Mouse (Mus musculus) midbrain, embryonic 13.5 days (tissue): ENCODE data around the gene Kif3a. TPM values are rescaled to one million over a fixed set of nuclear protein-coding genes. Genes with fewer than 3 reads are reported as not detected.

Experiments
- ATAC-seq: fragments of 200-750 bp; cut with Nextera tagmentation; 2 replicates; pipeline ENCODE4 v1.8.0; 2017; ENCODE audit warnings: mild to moderate bottlenecking, moderate TSS enrichment, moderate library complexity
- H3K27ac ChIP-seq: fragments of 300-500 bp; sonication (generic); 2 replicates; pipeline ENCODE4 v1.5.1; 2015; ENCODE audit warnings: inconsistent platforms, mild to moderate bottlenecking, moderate library complexity
- H3K27me3 ChIP-seq: fragments of 300-500 bp; sonication (generic); 2 replicates; pipeline ENCODE4 v1.6.1; 2015; ENCODE audit warnings: mild to moderate bottlenecking, inconsistent platforms
- H3K36me3 ChIP-seq: fragments of 300-500 bp; sonication (generic); 2 replicates; pipeline ENCODE4 v1.6.1; 2015; ENCODE audit warnings: mild to moderate bottlenecking, inconsistent platforms
- H3K4me1 ChIP-seq: fragments of 300-500 bp; sonication (generic); replicated peaks from 2 replicates; pipeline ENCODE4 v1.6.1; 2015; ENCODE audit warnings: inconsistent platforms
- H3K4me2 ChIP-seq: fragments of 300-500 bp; sonication (generic); replicated peaks from 2 replicates; pipeline ENCODE4 v1.6.1; 2015; ENCODE audit warnings: moderate library complexity, mild to moderate bottlenecking, inconsistent platforms
- H3K4me3 ChIP-seq: fragments of 300-500 bp; sonication (generic); replicated peaks from 2 replicates; pipeline ENCODE4 v1.5.1; 2015; ENCODE audit warnings: mild to moderate bottlenecking, inconsistent platforms
- H3K9ac ChIP-seq: fragments of 300-500 bp; sonication (generic); replicated peaks from 2 replicates; pipeline ENCODE4 v1.6.1; 2015; ENCODE audit warnings: mild to moderate bottlenecking, inconsistent platforms
- H3K9me3 ChIP-seq: fragments of 300-500 bp; sonication (generic); 2 replicates; pipeline ENCODE4 v1.6.1; 2016; ENCODE audit warnings: mild to moderate bottlenecking, inconsistent platforms
- WGBS: fragments of 180-500 bp; shearing (Covaris S2); methylation state at CpG from one replicate; pipeline ENCODE4 v1.1.7; 2015; 5-methylcytosine and 5-hydroxymethylcytosine counted together
- polyA plus RNA-seq: library from polyadenylated mRNA; unstranded; fragments of >200 nt; fragmentation: Nextera tagmentation; extraction: Ambion mirVana; gene quantifications from 2 replicates; pipeline ENCODE4 v1.2.1, GENCODE M21; 2015

Kif3a gene
- polyA plus RNA-seq, 1 experiment from 2014 or later: 232 TPM

DNA sequence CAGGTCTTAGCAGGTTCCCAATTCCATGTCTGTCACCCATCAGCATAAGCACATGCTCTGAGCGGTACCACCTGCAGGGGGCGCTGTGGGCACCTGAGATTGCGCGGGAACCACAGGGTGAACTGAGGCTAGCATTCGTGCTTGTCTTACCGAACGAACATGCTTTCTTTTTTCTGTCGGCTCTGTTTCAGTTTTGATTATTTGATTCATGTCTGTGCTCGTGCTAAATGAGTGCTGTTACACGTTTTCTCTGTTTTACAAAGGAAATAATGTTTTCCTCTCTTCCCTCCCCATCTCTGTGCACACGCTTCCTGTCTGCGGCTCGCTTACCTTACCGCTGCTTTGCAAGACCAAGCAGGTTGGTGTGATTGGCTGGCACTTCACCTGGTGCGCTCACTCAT, 23.2 kb downstream of the Kif3a start:
- WGBS: 46% methylated on average over 15 of the region's 15 CpGs

DNA sequence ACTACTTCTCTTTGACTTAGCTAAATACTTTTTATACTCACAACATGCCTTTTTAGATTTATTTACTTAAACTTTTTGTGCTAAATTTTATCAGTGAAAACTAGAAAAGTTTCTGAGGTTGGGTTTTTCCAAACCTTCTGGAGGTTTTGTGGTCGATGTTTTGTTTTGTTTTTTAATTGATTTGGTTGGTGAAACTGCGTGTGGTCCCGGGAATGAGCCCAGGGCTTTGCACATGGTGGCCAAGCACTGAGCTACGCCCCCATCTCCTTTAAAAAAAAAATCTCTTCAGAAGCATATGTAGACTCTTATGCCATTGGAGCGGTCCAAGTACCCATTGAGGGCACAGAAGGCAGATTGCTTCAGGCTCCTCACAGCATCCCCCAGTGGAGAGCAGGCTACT, 23.9 kb downstream of the Kif3a start:
- Histone ChIP-seq H3K4me3 (no peak overlapping the region), H3K4me1 (no peaks in the 10 kb centered on the region), H3K27me3 (no peaks in the 10 kb centered on the region), H3K27ac (no peak overlapping the region), H3K9ac (no peak overlapping the region), H3K4me2 (no peak overlapping the region), H3K36me3 (peaks cover 88% of the 10 kb centered on the region), H3K9me3 (no peaks in the 10 kb centered on the region)
- WGBS: 90% methylated on average over 5 of the region's 5 CpGs
- no peak for ATAC-seq

More for the DNA sequence above, 23.2 kb downstream of the Kif3a start:
- no peaks in the 10 kb centered on the region for H3K4me1 ChIP-seq
- no peak for ATAC-seq
- H3K9ac ChIP-seq: no peak overlapping the region
- H3K9me3 ChIP-seq: no peaks in the 10 kb centered on the region
- H3K27me3 ChIP-seq: no peaks in the 10 kb centered on the region
- no peak overlapping the region for H3K4me2 ChIP-seq
- peaks cover 90% of the 10 kb centered on the region for H3K36me3 ChIP-seq
- no peak overlapping the region for H3K4me3 ChIP-seq
- H3K27ac ChIP-seq: no peak overlapping the region

DNA sequence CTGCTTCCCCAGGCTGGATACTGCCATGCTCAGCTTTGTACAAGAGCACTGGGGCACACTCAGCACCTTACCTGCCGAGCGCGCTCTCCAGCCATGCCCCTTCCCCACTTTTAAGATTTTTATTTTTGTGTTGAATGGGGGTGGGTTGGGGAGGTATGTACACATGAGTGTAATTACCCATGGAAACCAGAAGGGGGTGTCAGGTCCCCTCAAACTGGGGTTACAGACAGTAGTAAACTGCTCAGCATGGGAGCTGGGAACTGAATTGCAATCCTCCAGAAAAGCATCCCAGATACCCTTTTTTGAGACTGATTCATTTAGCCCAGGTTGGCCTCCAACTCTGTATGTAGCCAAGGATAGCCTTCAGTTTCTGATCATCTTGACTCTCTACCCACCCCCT, 37.8 kb downstream of the Kif3a start:
- no peak for ATAC-seq

DNA sequence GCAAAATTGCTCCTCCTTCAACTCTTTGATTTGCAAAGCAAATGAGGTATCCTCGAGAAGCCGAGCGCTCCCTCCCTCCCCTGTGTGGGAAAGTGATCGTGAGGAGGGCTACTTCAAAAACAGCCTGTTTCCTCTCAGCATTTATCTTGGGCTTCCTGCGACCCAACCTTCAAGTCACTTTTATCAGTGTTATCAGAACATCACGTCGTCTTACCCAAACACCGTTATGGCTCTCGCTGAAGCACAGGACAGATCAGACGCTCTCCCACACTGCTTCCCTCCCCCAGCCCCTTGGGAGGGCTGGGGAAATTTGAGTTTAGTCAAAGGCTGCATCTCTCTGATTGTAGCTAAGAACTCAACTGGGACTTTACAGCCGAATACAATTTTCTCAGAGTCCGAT, 38.4 kb downstream of the Kif3a start:
- Histone ChIP-seq H3K27ac (no peak overlapping the region), H3K4me2 (peak overlapping the region; percentile 26; the same call in 1 of the 2 replicates), H3K4me3 (no peak overlapping the region), H3K27me3 (no peaks in the 10 kb centered on the region), H3K9me3 (no peaks in the 10 kb centered on the region), H3K4me1 (peaks cover 10% of the 10 kb centered on the region), H3K9ac (no peak overlapping the region), H3K36me3 (peaks cover 17% of the 10 kb centered on the region)
- no peak for ATAC-seq
- 5% methylated on average over 12 of the region's 12 CpGs for WGBS

More for the DNA sequence above, 37.8 kb downstream of the Kif3a start:
- Histone ChIP-seq H3K36me3 (peaks cover 23% of the 10 kb centered on the region), H3K4me3 (no peak overlapping the region), H3K9me3 (no peaks in the 10 kb centered on the region), H3K27me3 (no peaks in the 10 kb centered on the region), H3K4me2 (no peak overlapping the region), H3K9ac (no peak overlapping the region), H3K4me1 (peaks cover 10% of the 10 kb centered on the region), H3K27ac (no peak overlapping the region)
- WGBS: 94% methylated on average over 3 of the region's 3 CpGs

DNA sequence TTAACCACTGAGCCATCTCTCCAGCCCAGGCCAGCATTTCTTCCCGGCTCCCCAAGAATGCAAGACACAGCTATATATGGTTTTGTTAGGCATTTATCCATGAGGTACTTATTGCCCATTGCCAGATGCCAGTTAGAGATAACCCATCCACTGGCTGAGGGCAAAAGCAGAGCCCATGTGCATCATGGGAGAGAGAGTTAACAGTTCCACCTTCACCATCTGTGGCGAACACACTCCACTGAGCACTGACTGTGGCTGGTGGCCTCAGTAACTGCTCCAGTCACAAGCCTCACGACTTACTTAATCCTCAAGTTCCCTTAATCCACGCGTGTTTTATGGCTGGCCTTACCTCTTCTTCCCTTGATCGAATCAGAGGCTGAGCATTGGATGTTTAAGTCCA, 42.1 kb downstream of the Kif3a start:
- Histone ChIP-seq H3K9ac (no peak overlapping the region), H3K36me3 (0 out of 2 replicates have a peak, but pooled peaks cover 3% of the 10 kb centered on the region), H3K4me1 (peaks cover 10% of the 10 kb centered on the region), H3K27ac (no peak overlapping the region), H3K4me2 (no peak overlapping the region), H3K4me3 (no peak overlapping the region), H3K27me3 (no peaks in the 10 kb centered on the region), H3K9me3 (no peaks in the 10 kb centered on the region)
- no peak for ATAC-seq
- WGBS: 72% methylated on average over 6 of the region's 6 CpGs

DNA sequence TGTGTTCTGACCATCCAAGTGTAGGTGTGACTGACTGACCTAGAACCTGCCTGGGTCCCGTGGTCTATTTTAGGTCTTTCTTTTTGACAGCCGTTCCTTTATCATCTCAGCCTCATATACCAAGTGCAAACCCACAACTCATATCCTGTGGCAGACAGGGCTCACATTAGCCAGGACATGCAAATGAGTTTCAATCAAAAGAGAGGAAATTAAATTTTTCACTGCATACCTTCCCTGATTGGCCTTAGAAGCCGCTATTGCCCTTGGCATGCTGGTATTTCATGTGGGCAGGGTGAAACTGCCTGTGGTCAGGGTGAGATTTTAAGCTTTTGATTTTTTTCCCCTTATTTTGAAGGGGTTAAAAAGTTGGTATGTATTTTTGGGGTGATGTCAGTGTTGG, 42.5 kb downstream of the Kif3a start:
- no peaks in the 10 kb centered on the region for H3K36me3 ChIP-seq
- 90% methylated on average over 3 of the region's 3 CpGs for WGBS
- ATAC-seq: no peak
- no peak overlapping the region for H3K4me2 ChIP-seq
- no peak overlapping the region for H3K4me3 ChIP-seq
- no peak overlapping the region for H3K27ac ChIP-seq
- no peaks in the 10 kb centered on the region for H3K9me3 ChIP-seq
- H3K27me3 ChIP-seq: no peaks in the 10 kb centered on the region
- H3K4me1 ChIP-seq: peaks cover 10% of the 10 kb centered on the region
- H3K9ac ChIP-seq: no peak overlapping the region

DNA sequence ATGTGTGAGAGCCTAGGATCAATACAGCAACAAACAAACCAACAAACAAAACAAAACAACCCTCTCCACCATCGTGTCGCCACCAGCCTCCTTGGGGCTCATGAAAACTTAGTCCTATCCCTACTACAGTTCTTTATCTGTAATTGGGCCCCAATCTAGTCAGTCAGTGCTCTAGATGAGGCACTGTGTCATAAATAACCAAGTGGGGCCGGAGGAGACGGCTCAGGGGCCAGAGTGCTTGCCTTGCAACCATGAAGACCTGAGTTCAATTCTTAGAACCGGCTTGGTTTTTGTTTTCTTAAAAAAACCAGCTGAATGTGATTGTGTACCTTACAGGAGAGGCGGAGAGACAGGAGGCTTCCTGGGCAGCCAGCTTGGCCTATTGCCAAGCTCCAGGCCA, 48.0 kb downstream of the Kif3a start:
- ATAC-seq: no peak
- H3K4me3 ChIP-seq: no peak overlapping the region
- H3K4me1 ChIP-seq: no peaks in the 10 kb centered on the region
- H3K27ac ChIP-seq: no peak overlapping the region
- H3K36me3 ChIP-seq: no peaks in the 10 kb centered on the region
- H3K9me3 ChIP-seq: no peaks in the 10 kb centered on the region
- no peaks in the 10 kb centered on the region for H3K27me3 ChIP-seq
- no peak overlapping the region for H3K4me2 ChIP-seq
- WGBS: 83% methylated on average over 6 of the region's 6 CpGs
- no peak overlapping the region for H3K9ac ChIP-seq

DNA sequence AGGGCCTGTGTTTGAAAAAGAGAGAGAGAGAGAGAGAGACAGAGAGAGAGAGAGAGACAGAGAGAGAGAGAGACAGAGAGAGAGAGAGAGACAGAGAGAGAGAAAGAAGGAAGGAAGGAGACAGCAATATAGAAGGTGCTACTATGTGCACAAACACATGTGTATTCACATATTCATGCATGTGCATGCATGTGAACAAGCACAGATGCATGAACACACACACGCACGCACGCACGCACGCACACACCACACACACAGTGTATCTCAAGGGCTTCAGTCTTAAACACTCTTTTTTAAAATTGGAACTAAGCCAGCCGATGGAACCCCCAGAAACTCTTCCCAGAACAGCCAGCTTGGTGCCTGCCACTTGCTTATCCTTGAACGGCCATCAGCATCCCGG, 48.4 kb downstream of the Kif3a start:
- 96% methylated on average over 8 of the region's 8 CpGs for WGBS
- H3K9me3 ChIP-seq: no peaks in the 10 kb centered on the region

DNA sequence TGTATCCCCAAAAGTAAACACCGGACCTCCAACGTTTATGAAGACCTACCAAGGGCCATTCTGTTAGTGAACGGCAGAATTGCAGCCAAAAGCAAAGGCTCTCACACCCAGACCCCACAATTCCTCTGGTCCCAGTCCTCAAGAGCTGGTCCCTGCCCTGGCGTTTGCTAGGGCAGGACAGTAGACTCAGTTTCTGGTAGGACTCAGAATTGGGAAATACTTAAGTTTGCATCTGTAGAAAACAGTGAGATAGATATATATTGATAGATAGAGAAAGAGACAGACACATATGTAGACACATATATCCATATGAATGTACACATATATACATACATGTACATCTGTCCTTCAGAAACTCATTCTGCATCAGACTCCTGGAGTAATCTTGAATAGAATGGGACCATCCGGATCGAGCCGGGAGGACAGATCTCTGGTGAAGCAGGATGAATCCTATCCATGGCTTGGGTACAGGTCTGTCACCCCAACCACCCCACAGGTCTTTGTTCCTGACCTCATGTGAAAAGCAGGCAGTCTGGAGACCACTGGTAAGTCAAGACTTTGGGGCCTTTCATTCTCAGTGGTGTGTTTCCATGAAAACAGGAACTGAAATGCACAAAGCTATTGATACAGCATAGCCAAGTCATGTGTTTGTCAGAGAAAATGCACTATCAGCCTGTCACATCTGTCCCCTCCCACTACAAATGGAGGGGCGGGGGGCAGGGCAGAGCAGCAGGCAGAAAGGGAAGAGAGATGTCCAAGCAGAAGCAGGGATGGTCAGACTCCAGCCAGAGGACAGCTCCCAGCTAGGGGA, 49.8 kb downstream of the Kif3a start:
- Histone ChIP-seq H3K27me3 (no peaks in the 10 kb centered on the region), H3K4me3 (no peak overlapping the region), H3K27ac (no peak overlapping the region), H3K36me3 (no peaks in the 10 kb centered on the region), H3K9ac (no peak overlapping the region), H3K4me2 (no peak overlapping the region), H3K9me3 (no peaks in the 10 kb centered on the region), H3K4me1 (no peaks in the 10 kb centered on the region)
- ATAC-seq: no peak
- WGBS: 81% methylated on average over 8 of the region's 8 CpGs

More for the DNA sequence above, 48.4 kb downstream of the Kif3a start:
- Histone ChIP-seq H3K27ac (no peak overlapping the region), H3K27me3 (no peaks in the 10 kb centered on the region), H3K9ac (no peak overlapping the region), H3K36me3 (no peaks in the 10 kb centered on the region), H3K4me2 (no peak overlapping the region), H3K4me3 (no peak overlapping the region), H3K4me1 (no peaks in the 10 kb centered on the region)
- ATAC-seq: no peak

DNA sequence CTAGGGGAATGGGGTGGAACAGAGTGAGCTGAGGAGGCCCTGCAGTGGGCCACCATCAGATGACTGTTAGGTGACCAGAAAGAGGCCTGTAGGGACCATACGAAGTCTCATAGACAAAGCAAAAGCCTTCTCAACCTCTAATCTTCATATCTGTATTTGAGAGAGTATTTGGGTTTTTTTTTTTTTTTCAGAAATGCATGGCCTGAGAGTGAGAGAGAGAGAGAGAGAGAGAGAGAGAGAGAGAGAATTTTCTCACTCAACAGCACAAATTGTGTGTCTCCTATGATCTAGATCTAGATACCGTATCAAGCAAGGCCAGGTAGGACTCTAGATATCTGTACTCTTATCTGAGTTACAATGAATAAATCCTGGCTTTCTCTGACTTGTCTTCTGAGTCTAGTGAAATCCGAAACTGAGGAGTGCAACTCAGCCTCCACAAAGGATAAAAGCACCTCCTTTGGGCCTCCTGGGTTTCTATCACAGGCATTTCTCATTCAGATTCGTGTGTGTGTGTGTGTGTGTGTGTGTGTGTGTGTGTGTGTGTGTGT, 50.5 kb downstream of the Kif3a start:
- no peak overlapping the region for H3K9ac ChIP-seq
- H3K36me3 ChIP-seq: no peaks in the 10 kb centered on the region
- no peak overlapping the region for H3K4me3 ChIP-seq
- H3K9me3 ChIP-seq: no peaks in the 10 kb centered on the region
- 57% methylated on average over 4 of the region's 4 CpGs for WGBS
- H3K27me3 ChIP-seq: no peaks in the 10 kb centered on the region
- no peaks in the 10 kb centered on the region for H3K4me1 ChIP-seq
- ATAC-seq: no peak
- H3K4me2 ChIP-seq: no peak overlapping the region
- H3K27ac ChIP-seq: no peak overlapping the region

DNA sequence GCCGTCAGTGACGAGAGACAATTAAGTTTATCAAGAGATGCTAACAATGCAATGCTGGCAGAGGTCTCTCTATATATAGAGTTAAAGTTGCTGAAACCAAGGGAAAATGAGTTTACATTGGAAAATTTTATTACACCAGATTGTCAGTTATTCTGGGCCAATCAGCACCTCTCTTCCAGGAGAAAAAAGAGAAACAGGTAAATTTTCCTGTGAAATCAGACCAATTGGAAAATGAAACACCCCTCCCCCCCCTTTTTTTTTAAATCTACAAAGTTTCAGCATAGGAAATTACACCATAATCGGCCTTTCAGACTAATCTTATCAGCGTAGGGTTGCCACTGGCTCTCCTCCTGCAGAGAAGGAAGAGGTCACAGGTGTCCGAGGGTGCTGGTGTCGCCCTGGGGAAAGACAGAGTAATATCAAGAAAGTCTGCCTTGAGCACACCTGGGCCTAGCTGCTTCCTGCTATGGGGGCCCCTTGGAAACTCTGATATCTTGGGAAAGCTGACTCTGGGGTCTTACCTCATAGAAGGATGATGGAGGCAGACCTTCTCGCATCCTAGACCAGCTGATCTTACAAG, 51.5 kb downstream of the Kif3a start, which contains the start of gene Il4:
Gene Il4 (minus strand): TSS at position 51 of the 580 bp plus-strand sequence.
- no peak within 1 kb of the TSS for H3K4me2 ChIP-seq
- H3K27ac ChIP-seq: no peak within 1 kb of the TSS
- H3K4me1 ChIP-seq: no peaks in the 10 kb centered on the region
- no peak for ATAC-seq
- no peak within 1 kb of the TSS for H3K4me3 ChIP-seq
- no peak within 1 kb of the TSS for H3K9ac ChIP-seq
- H3K9me3 ChIP-seq: no peaks in the 10 kb centered on the region
- H3K27me3 ChIP-seq: no peaks in the 10 kb centered on the region
- no peaks in the 10 kb centered on the region for H3K36me3 ChIP-seq
- WGBS: 84% methylated on average over 7 of the region's 7 CpGs

DNA sequence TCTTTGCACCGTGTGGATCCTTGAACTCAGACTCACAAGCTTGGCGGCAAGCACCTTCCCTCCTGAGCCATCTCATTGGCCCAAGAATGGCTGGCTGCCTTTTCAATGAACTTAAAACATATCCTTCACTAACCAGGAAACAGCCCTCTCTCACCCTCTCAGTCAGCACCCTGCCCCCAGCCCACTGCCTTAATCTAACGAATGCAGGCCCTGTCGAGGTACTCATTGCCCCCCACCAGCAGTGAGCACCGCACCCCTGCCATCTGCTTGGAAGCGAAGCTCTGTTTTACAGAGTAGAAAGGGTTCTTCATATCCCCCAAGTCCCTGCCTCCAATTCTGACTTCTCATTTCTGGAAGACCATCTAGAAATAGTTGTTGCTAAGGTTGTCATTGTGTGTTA, 52.2 kb downstream of the Kif3a start:
- Histone ChIP-seq H3K4me3 (no peak overlapping the region), H3K4me1 (no peaks in the 10 kb centered on the region), H3K9ac (no peak overlapping the region), H3K4me2 (no peak overlapping the region), H3K27me3 (no peaks in the 10 kb centered on the region), H3K36me3 (no peaks in the 10 kb centered on the region), H3K9me3 (0 out of 2 replicates have a peak, but pooled peaks cover 3% of the 10 kb centered on the region), H3K27ac (no peak overlapping the region)
- 69% methylated on average over 6 of the region's 6 CpGs for WGBS
- no peak for ATAC-seq
